Mouse (Mus musculus): ENCODE results near the gene Nkpd1. TPM values are rescaled to one million over a fixed set of nuclear protein-coding genes. Genes with fewer than 3 reads are reported as not detected.

Gene Nkpd1
- polyA plus RNA-seq (2014; fragmentation: Illumina TruSeq; extraction: RNeasy Lipid Tissue Mini Kit (QIAGEN cat#74804); ENCODE audit: low replicate concordance), result not detected

DNA sequence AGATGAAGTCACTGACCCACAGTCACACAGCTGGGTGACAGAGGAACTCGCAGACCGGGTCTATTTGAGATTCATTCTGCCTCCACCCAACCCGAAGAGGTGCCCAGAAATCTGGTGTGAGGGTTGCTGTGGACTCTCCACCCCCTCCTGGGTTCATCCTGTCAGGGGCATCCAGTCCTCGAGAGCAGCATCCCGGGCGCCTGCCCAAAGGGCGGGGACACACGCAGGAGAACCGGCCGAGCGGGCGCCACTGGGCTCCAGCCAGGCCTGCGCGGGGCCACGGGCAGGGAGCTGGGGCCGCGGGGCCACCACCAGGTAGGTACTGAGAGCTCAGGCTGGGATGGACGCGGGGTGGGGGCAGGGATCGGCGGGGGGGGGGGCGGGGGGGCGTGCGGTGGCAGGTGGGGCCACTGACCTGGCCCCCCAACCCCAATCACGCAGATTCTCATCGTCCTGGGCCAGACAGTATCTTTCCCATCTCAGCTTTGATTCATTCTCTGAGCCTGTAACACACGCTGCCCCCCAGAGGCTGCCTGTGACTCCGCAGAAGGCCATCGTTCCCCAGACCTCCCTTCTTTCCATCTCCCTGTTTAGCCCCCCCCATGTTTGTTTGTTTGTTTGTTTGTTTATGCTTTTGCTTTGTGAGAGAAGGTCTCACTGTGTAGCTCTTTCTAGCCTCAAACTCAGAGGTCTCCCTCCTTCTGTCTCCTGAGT is at the start of gene Nkpd1:
Nkpd1 (plus strand) TSS at position 187 of the 714 bp plus-strand sequence.

DNA sequence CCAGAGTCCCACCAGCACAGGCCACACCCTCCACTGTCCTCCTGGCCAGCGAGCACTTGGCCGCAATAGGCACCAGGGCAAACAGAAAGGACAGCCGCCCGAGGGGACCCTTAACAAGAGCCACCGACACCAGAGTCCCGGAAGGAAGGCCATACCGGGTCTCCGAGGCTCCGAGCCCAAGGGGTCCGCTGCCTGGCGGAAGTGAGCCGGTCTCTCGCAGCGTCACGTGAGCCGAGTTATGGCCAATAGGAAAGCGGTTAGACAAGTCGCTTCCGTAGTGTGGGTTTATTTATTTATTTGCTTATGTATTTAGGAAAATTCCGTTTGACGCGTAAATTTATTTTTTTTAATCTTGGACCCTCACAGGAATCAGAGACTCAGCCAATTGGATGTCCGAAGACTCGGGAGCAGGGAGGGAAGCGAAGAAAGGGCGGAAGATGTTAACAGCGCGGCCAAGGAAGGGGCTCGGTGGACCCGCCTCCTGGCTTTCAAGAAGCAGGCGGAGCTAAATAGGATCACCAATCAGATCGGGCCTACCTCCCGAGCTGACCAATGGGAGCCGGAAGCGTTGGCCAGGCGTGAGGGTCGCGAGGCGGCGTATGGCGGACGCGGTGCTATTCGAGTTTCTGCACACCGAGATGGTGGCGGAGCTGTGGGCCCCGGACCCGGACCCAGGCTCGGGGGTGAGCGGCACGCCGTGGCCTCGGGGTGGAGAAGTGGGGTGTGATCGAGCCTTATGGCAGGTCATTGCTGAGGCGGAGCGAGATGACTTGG is 9.3 kb upstream of the Nkpd1 start, which contains the start of the genes Bloc1s3 and Trappc6a:
Bloc1s3 (minus strand) TSS at position 218 of the 774 bp plus-strand sequence.
Trappc6a (plus strand) TSS at position 246 of the 774 bp plus-strand sequence.

DNA sequence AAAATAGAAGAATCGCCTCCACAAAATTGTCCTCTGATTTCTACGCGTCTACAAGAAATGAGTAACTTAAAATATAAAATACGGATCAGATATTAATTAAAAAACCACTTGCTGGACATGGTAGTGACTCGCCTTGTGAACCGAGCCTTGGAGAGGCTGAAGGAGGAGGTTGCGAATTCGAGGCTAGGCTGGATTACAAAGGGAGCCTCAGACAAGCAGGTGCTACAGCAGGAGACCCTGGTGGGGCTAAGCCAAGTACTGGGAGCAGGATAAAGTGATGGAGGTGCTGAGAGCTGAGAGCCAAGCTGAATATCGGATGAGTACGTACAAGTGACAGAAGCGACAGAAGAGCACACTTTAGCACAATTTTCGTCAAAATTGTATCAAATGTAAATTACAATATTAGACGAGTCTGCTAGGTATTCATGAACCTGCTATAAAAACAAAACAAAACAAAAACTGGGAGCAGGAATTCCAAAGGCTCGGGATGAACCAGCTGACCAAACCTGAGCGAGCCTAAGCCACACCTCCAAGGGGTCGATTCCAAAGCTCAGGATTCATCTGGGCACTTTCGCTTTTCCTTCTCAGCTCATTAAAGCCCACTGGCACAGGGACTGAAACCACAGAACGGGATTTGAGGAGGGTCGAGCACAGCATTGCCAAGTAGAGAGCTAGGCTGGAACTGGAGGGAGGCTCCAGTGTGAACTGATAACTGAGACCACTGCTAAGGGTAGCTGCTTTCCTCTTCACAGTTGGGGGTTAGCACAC is 45.2 kb downstream of the Nkpd1 start, which contains the start of gene Ppp1r37:
Ppp1r37 (minus strand) TSS at position 434 of the 768 bp plus-strand sequence.

Other genes with a start within 250 kb of the Nkpd1 start
- gene Vasp, start 246.0 kb upstream of the Nkpd1 start, polyA plus RNA-seq (2014; fragmentation: Illumina TruSeq; extraction: RNeasy Lipid Tissue Mini Kit (QIAGEN cat#74804); ENCODE audit: low replicate concordance), result 48.9 TPM
- 4.2 TPM for gene Ppm1n, start 237.8 kb upstream of the Nkpd1 start, polyA plus RNA-seq (2014; fragmentation: Illumina TruSeq; extraction: RNeasy Lipid Tissue Mini Kit (QIAGEN cat#74804); ENCODE audit: low replicate concordance)
- not detected for gene Rtn2, start 235.2 kb upstream of the Nkpd1 start, polyA plus RNA-seq (2014; fragmentation: Illumina TruSeq; extraction: RNeasy Lipid Tissue Mini Kit (QIAGEN cat#74804); ENCODE audit: low replicate concordance)
- gene Fosb, start 207.8 kb upstream of the Nkpd1 start, polyA plus RNA-seq (2014; fragmentation: Illumina TruSeq; extraction: RNeasy Lipid Tissue Mini Kit (QIAGEN cat#74804); ENCODE audit: low replicate concordance), result 0.67 TPM
- gene Ercc1, start 173.1 kb upstream of the Nkpd1 start, polyA plus RNA-seq (2014; fragmentation: Illumina TruSeq; extraction: RNeasy Lipid Tissue Mini Kit (QIAGEN cat#74804); ENCODE audit: low replicate concordance), result not detected
- gene Cd3eap, start 158.4 kb upstream of the Nkpd1 start, polyA plus RNA-seq (2014; fragmentation: Illumina TruSeq; extraction: RNeasy Lipid Tissue Mini Kit (QIAGEN cat#74804); ENCODE audit: low replicate concordance), result 0.26 TPM
- gene Ppp1r13l, start 158.1 kb upstream of the Nkpd1 start, polyA plus RNA-seq (2014; fragmentation: Illumina TruSeq; extraction: RNeasy Lipid Tissue Mini Kit (QIAGEN cat#74804); ENCODE audit: low replicate concordance), result not detected
- not detected for gene Ercc2, start 135.8 kb upstream of the Nkpd1 start, polyA plus RNA-seq (2014; fragmentation: Illumina TruSeq; extraction: RNeasy Lipid Tissue Mini Kit (QIAGEN cat#74804); ENCODE audit: low replicate concordance)
- gene Klc3, start 113.7 kb upstream of the Nkpd1 start, polyA plus RNA-seq (2014; fragmentation: Illumina TruSeq; extraction: RNeasy Lipid Tissue Mini Kit (QIAGEN cat#74804); ENCODE audit: low replicate concordance), result not detected
- not detected for gene Ckm, start 113.1 kb upstream of the Nkpd1 start, polyA plus RNA-seq (2014; fragmentation: Illumina TruSeq; extraction: RNeasy Lipid Tissue Mini Kit (QIAGEN cat#74804); ENCODE audit: low replicate concordance)
- gene Mark4, start 59.0 kb upstream of the Nkpd1 start, polyA plus RNA-seq (2014; fragmentation: Illumina TruSeq; extraction: RNeasy Lipid Tissue Mini Kit (QIAGEN cat#74804); ENCODE audit: low replicate concordance), result 0.19 TPM
- gene Exoc3l2, start 54.5 kb upstream of the Nkpd1 start, polyA plus RNA-seq (2014; fragmentation: Illumina TruSeq; extraction: RNeasy Lipid Tissue Mini Kit (QIAGEN cat#74804); ENCODE audit: low replicate concordance), result not detected
- 3.4 TPM for gene Bloc1s3, start 9.5 kb upstream of the Nkpd1 start, polyA plus RNA-seq (2014; fragmentation: Illumina TruSeq; extraction: RNeasy Lipid Tissue Mini Kit (QIAGEN cat#74804); ENCODE audit: low replicate concordance)
- gene Trappc6a, start 9.4 kb upstream of the Nkpd1 start, polyA plus RNA-seq (2014; fragmentation: Illumina TruSeq; extraction: RNeasy Lipid Tissue Mini Kit (QIAGEN cat#74804); ENCODE audit: low replicate concordance), result not detected
- 0.22 TPM for gene Ppp1r37, start 45.2 kb downstream of the Nkpd1 start, polyA plus RNA-seq (2014; fragmentation: Illumina TruSeq; extraction: RNeasy Lipid Tissue Mini Kit (QIAGEN cat#74804); ENCODE audit: low replicate concordance)
- not detected for gene Zfp296, start 59.4 kb downstream of the Nkpd1 start, polyA plus RNA-seq (2014; fragmentation: Illumina TruSeq; extraction: RNeasy Lipid Tissue Mini Kit (QIAGEN cat#74804); ENCODE audit: low replicate concordance)
- 6.5 TPM for gene Gemin7, start 59.8 kb downstream of the Nkpd1 start, polyA plus RNA-seq (2014; fragmentation: Illumina TruSeq; extraction: RNeasy Lipid Tissue Mini Kit (QIAGEN cat#74804); ENCODE audit: low replicate concordance)
- gene Clasrp, start 86.6 kb downstream of the Nkpd1 start, polyA plus RNA-seq (2014; fragmentation: Illumina TruSeq; extraction: RNeasy Lipid Tissue Mini Kit (QIAGEN cat#74804); ENCODE audit: low replicate concordance), result 3.5 TPM
- 3.6 TPM for gene Relb, start 111.6 kb downstream of the Nkpd1 start, polyA plus RNA-seq (2014; fragmentation: Illumina TruSeq; extraction: RNeasy Lipid Tissue Mini Kit (QIAGEN cat#74804); ENCODE audit: low replicate concordance)
- gene Clptm1, start 147.2 kb downstream of the Nkpd1 start, polyA plus RNA-seq (2014; fragmentation: Illumina TruSeq; extraction: RNeasy Lipid Tissue Mini Kit (QIAGEN cat#74804); ENCODE audit: low replicate concordance), result 5.2 TPM
- gene Apoc2, start 160.1 kb downstream of the Nkpd1 start, polyA plus RNA-seq (2014; fragmentation: Illumina TruSeq; extraction: RNeasy Lipid Tissue Mini Kit (QIAGEN cat#74804); ENCODE audit: low replicate concordance), result 21.6 TPM
- gene Gm44805, start 163.6 kb downstream of the Nkpd1 start, polyA plus RNA-seq (2014; fragmentation: Illumina TruSeq; extraction: RNeasy Lipid Tissue Mini Kit (QIAGEN cat#74804); ENCODE audit: low replicate concordance), result not detected
- not detected for gene Apoc4, start 163.6 kb downstream of the Nkpd1 start, polyA plus RNA-seq (2014; fragmentation: Illumina TruSeq; extraction: RNeasy Lipid Tissue Mini Kit (QIAGEN cat#74804); ENCODE audit: low replicate concordance)
- gene Apoc1, start 174.8 kb downstream of the Nkpd1 start, polyA plus RNA-seq (2014; fragmentation: Illumina TruSeq; extraction: RNeasy Lipid Tissue Mini Kit (QIAGEN cat#74804); ENCODE audit: low replicate concordance), result not detected
- 2.3 TPM for gene Apoe, start 181.3 kb downstream of the Nkpd1 start, polyA plus RNA-seq (2014; fragmentation: Illumina TruSeq; extraction: RNeasy Lipid Tissue Mini Kit (QIAGEN cat#74804); ENCODE audit: low replicate concordance)
- 0.93 TPM for gene Tomm40, start 197.6 kb downstream of the Nkpd1 start, polyA plus RNA-seq (2014; fragmentation: Illumina TruSeq; extraction: RNeasy Lipid Tissue Mini Kit (QIAGEN cat#74804); ENCODE audit: low replicate concordance)
- gene Nectin2, start 232.6 kb downstream of the Nkpd1 start, polyA plus RNA-seq (2014; fragmentation: Illumina TruSeq; extraction: RNeasy Lipid Tissue Mini Kit (QIAGEN cat#74804); ENCODE audit: low replicate concordance), result 5.7 TPM